Mouse (Mus musculus) urinary bladder, adult 18-20 months (tissue): ENCODE data around the gene Usp43.

Source experiments
- DNase-seq, 2 experiments: peaks; one replicate each; pipeline ENCODE4 v3.0.0; 2022; ENCODE audit warnings: low spot score in 2 of 2, mixed read lengths in 2 of 2

Gene Usp43

GRCm38 (mm10) chr11:67903756-67904155 is 18.2 kb downstream of the Usp43 start:
- DNase-seq: no peak

DNA sequence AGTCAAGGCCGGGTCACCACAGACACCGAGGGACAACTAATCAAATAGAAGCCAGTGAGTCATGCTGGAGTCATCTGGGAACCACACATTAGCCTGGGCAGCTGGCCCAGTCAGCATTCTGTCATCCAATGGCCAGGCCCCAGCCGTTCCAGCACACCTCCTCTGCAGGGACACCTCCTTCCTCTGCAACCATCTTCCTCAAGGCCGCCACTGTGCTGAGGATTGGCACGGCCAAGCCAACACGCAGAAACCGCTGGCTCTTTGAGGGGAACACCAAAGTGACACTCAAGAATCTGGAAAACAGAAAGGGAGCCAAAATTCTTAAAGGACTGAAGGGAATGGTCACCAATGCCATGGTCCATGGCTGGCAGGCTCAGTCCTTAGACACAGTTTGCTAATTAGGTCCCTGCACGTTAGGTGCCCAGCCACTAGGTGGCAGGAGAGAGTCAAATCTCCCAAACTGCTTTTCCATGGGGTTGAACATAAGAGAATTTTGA is 24.8 kb downstream of the Usp43 start:
- peak; percentile 61 to 64 for DNase-seq

GRCm38 (mm10) chr11:67895641-67896040 is 26.3 kb downstream of the Usp43 start:
- DNase-seq: no peak

GRCm38 (mm10) chr11:67888521-67888920 is 33.4 kb downstream of the Usp43 start:
- DNase-seq: no peak

DNA sequence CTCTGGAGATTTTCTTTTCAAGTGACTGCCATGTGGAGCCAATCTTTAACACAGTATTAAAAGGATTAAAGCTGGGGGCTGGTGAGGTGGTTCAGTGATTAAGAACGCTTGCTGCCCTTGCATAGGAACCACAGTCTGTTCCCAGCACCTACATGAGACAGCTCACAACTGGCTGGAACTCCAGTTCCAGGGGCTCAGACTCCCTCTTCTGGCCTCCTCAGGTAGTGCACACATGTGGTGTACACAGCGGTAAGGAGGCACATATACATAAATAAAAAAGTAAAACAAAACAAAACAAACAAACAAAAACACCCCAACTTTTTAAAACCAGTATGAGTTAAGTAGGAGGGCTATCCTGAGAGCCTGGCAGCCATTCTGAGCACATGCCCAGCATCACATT is 36.0 kb downstream of the Usp43 start:
- no peak for DNase-seq

GRCm38 (mm10) chr11:67865521-67866197 is 56.3 kb downstream of the Usp43 start:
- no peak for DNase-seq

DNA sequence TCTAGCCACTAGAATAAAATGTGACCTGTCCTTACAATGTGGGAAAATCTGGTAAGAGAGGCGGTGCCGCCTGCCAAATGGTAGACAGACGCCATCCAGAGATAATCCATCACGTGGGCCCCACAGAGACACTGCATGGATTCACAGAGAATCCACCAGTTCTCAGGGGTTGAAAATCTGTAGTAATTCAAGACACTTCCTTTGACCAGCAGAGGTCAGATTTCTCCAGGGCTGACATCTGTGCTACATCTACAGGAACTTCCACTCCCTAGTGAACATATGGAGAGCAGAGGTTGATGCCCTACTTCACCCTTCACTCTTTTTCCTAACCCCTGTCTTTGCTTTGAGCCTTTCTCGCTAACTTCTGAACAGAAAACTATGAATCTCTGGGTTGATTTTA is 56.9 kb downstream of the Usp43 start:
- DNase-seq: no peak

DNA sequence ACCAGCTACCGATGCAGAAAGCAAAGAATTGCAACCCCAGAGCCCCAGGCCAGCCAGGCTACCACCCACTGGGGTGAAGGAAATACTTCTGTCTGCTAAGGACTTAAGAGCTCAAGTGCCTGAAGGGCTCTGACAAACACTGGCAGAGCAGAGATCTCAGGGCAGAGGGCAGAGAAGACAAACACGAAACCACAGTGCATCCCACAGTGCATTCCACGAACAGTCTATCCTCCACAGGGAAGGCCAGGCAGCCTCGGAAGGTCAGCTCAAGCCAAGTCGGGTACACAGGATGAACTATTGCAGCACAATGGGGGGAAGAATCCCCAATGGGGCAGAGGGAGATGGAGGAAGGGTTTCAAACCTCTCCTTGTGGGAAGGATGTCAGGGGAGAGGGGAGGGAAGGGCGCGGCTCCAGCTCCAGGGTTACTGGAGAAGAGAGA is 60.5 kb downstream of the Usp43 start:
- DNase-seq: no peak

GRCm38 (mm10) chr11:67860743-67861398 is 61.1 kb downstream of the Usp43 start:
- no peak for DNase-seq

DNA sequence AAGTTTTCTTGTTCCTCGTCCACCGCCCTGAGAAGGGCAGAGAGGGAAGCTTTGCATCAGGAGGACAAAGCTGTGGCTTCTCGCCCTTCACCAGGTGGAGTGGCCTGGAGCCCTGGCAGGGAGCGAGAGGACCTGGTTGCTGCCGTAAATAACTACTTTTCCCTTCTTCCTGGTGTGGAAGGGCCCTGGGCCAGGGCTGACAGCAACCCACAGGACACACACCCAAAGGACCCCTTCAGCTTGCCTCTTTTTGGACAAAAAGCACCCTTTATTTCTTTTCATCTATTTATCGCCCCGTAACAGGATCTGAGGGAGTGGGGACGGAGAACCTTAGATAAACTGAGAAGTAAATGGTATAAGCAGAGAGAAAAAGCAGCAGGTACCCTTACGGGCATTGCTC is 63.4 kb downstream of the Usp43 start:
- DNase-seq: no peak

- no peak for DNase-seq
Measured at GRCm38 (mm10) chr11:67855035-67855434, 66.9 kb downstream of the Usp43 start.

DNA sequence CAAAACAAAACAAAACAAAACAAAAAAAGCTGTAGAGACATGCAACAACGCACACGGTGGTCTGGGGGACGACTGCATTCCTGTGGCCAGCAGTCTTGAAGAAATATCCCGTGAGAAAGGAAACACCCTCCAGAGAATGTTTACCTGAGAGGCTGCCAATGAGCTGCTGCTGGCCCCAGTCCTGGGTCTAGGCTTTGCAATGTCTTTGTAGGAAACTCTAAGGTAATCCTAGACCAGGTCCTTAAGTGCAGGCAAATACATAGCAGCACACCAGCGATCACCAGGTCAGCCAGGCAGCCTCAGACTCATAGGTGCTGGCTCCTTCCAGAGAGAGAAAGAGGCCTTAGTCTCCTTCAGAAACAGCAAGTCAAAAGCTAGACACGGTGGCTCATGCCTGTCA is 68.0 kb downstream of the Usp43 start:
- DNase-seq: no peak

DNA sequence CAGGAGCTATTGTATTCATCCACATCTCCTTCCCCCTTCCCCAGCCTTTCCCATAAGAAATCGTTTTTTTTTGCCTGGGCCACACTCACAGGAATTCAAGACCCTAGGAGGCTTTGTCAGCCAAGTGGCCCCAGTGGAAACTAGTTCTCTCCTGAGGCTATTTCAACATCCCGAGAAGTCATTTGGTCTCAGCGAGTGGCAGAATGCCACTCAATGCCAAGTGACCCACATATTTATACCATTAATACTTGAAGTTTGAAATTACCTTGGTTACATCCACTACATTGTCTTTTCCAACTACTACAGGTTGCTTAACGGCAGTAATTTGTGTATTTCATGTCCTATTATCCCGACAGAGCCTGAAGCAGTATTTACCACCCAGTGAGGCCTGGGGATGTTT is 70.2 kb downstream of the Usp43 start:
- no peak for DNase-seq

- no peak for DNase-seq
Measured at GRCm38 (mm10) chr11:67845193-67845592, 76.8 kb downstream of the Usp43 start.

DNA sequence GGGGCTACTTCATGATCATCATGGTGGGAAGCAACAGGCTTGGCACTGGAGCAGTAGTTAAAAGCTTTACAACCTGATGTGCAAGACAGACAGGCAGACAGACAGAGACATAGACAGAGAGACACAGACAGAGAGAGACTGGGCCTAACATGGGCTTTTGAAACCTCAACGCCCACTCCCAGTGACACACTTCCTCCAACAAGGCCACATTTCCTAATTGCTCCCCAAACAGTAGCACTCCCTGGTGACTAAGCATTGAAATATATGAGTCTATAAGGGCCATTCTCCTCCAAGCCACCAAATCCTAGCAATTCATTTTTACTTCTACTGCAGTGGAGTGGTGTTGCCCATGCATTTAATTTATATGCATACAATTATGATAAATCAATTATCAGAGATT is 82.1 kb downstream of the Usp43 start:
- DNase-seq: no peak

DNA sequence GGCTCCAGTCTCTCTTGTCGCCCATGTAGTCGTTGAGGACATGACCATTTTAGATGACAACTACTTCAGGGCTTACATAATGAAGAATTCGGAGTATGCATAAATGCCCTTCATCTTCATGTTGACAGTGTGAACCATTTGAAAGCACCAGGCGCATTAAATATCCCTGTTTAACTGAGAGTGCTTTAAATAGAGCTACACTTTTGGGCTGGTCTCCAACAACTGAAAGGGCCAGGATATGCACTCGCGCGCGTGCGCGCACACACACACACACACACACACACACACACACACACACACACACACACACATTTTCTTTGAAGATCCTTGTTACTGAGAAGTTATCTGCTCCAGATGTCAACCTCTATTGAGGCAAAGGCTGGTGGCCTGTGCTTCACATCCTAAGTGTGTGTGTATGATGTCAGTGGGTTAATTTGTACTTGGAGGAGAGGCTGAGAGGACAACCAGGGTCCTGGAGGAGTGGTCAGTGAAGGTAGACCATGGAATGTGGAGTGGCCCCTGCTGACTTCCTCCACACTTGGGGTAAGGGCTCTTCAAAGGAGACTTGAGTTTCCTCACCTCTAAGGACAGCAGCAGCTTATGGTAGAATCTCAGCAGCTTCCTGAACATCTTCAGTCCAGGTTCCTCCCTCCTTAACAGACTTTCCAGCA is 86.4 kb downstream of the Usp43 start:
- no peak for DNase-seq

- DNase-seq: no peak
Measured at GRCm38 (mm10) chr11:67831820-67832219, 90.1 kb downstream of the Usp43 start.

- no peak for DNase-seq
Measured at GRCm38 (mm10) chr11:67829530-67829929, 92.4 kb downstream of the Usp43 start.

DNA sequence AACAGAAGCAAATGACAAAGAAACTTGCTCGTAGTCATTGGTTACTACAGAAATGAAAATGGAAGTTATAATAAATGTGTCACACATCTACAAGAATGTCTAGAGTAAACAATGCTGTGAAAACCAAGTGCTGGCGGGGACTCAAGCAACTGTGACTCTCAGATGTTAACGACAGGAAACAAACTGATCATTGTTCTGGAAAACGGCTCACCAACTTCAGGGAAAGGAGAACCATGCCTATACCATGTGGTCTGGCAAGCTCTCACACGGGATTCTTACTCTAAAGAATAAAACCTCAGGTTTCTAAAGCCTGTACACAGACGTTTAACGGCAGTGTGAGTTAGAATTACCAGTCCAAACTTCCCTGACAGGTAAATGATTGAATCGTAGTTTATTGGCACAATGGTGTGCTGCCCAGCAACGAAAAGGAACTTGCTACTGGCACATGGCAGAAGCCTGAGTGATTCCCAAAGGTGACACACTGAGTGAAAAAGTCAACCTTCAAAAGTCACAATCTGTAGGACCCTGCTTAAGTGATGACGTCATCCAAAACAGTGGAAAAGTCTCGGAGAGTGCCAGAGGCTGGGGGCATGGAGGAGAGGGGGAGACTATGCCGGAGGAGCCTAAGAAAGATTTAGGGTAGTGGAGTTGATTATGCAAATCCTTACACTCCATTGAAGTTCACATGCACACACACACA is 93.4 kb downstream of the Usp43 start:
- DNase-seq: no peak

GRCm38 (mm10) chr11:67821560-67821959 is 100.4 kb downstream of the Usp43 start:
- no peak for DNase-seq

DNA sequence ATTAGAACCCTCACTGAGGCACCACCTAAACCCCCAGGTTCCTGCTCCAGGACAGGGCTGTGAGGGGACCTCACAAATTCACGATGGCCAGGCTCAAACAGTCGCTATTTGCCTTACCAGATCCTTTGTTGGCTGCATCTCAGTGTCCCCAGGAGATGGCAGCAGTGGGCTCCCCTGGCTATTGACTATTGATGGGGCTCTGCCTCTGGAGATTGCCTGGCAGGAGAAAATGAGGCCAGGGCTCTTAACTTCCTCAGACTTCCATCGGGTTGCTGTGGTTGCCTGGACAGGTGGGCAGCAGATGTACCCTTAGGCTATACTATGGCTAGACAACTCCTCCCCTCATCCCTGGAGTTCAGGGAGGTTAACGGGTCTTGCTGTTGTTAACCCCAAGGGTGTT is 101.7 kb downstream of the Usp43 start:
- peak in 1 of 2 experiments; percentile 20 for DNase-seq

DNA sequence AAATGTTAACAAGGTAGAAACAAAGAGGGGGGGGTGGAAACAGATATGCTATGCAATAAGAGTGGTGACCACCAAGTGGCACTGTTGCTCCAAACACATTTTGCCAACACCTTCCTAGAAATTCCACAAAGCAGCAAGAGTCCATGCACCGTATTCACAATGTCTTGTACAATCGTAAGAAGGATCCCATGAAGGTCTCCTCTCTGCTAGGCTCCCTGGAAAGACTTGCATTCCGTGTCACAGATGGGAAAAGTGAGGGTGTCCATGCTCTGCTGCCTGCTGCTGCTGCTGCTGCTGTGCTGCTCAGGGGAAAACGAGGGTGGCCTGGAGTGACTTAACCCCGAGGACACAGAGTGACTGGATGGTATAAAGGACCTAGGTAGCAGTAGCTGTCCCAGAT is 102.3 kb downstream of the Usp43 start:
- no peak for DNase-seq
